Mouse (Mus musculus): Measurements from ENCODE around the gene Ppp1r9a. TPM values are rescaled to one million over a fixed set of nuclear protein-coding genes. Genes with fewer than 3 reads are reported as not detected.
A peak's percentile ranks its signal among the peaks of the same experiment; 100 is the strongest.

Gene Ppp1r9a
- total and polyA plus RNA-seq, 3 experiments, result 4.6 to 11.8 (median 10.9) TPM

GRCm38 (mm10) chr6:5104238-5104637 lies 201.5 kb downstream of the Ppp1r9a start:
- H3K9ac ChIP-seq (ENCODE audit: low read depth, low read length), result no peak overlapping the region
- H3K27ac ChIP-seq, result no peak overlapping the region
- H3K4me1 ChIP-seq (ENCODE audit: control insufficient read depth, insufficient read depth, low read length), result no peaks in the 10 kb centered on the region
- no peak overlapping the region for H3K4me3 ChIP-seq
- intact Hi-C loops (cut with DNase I), result no loop called here
- 92% methylated on average over 7 of the region's 7 CpGs for WGBS
- H3K36me3 ChIP-seq (ENCODE audit: control insufficient read depth, insufficient read depth, low read length), result no peaks in the 10 kb centered on the region
- TF ChIP-seq EP300 (IDR thresholded peaks at IDR 0.05; ENCODE audit: insufficient read depth, low read depth, low read length), result no peak
- no peaks in the 10 kb centered on the region for H3K79me2 ChIP-seq (replicated peaks; ENCODE audit: control insufficient read depth, insufficient read depth, low read length)
- DNase-seq, result no peak
- H3K27me3 ChIP-seq (ENCODE audit: control insufficient read depth, insufficient read depth, low read length), result no peaks in the 10 kb centered on the region

DNA sequence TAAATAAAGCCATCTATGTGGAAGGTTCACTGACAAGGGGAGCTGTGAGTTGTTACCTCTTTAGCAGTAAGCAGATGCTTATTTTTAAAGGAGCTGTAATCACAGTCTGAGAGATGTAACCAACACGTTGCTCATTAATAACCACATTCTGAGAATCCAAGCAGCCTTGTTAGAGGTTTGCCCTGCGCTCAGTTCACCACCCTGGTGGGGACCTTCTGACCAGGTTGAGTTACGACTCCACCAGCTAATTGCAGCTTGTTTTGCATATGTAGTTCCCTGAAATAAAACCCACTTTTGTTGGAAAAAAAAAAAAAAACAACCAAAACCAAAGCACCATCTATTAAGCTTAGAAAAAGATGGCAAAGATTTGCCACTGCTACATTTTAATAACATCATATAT lies 205.8 kb downstream of the Ppp1r9a start:
- Histone ChIP-seq H3K9ac (ENCODE audit: low read depth, low read length) (no peak overlapping the region), H3K79me2 (replicated peaks; ENCODE audit: control insufficient read depth, insufficient read depth, low read length) (no peaks in the 10 kb centered on the region), H3K27ac (no peak overlapping the region), H3K4me3 (no peak overlapping the region), H3K36me3 (ENCODE audit: control insufficient read depth, insufficient read depth, low read length) (no peaks in the 10 kb centered on the region), H3K27me3 (ENCODE audit: control insufficient read depth, insufficient read depth, low read length) (no peaks in the 10 kb centered on the region), H3K4me1 (ENCODE audit: control insufficient read depth, insufficient read depth, low read length) (no peaks in the 10 kb centered on the region)
- TF ChIP-seq POLR2A (IDR thresholded peaks at IDR 0.05; ENCODE audit: insufficient read depth, low read depth, low read length) (no peak), CTCF (IDR thresholded peaks at IDR 0.05) (no peak), EP300 (IDR thresholded peaks at IDR 0.05; ENCODE audit: insufficient read depth, low read depth, low read length) (no peak)
- intact Hi-C loops (cut with DNase I), result no loop called here
- WGBS, result 86% methylated on average over 3 of the region's 3 CpGs
- DNase-seq, result no peak

GRCm38 (mm10) chr6:5109925-5110714 lies 207.4 kb downstream of the Ppp1r9a start:
- peak; percentile 97 for TF ChIP-seq EP300 (IDR thresholded peaks at IDR 0.05; ENCODE audit: insufficient read depth, low read depth, low read length)
- peak; percentile 99 for TF ChIP-seq CTCF (IDR thresholded peaks at IDR 0.05)
- no peak for TF ChIP-seq POLR2A (IDR thresholded peaks at IDR 0.05; ENCODE audit: insufficient read depth, low read depth, low read length)
- peak; percentile 87 to 88 for DNase-seq
- no peak overlapping the region for H3K9ac ChIP-seq (ENCODE audit: low read depth, low read length)
- no peaks in the 10 kb centered on the region for H3K4me1 ChIP-seq (ENCODE audit: control insufficient read depth, insufficient read depth, low read length)
- H3K36me3 ChIP-seq (ENCODE audit: control insufficient read depth, insufficient read depth, low read length), result no peaks in the 10 kb centered on the region
- no peaks in the 10 kb centered on the region for H3K79me2 ChIP-seq (replicated peaks; ENCODE audit: control insufficient read depth, insufficient read depth, low read length)
- intact Hi-C loops (cut with DNase I), result loop anchor here (2.0 to 5.0 kb wide), 5 partner anchors 208 to 698 kb away; partner anchors contain the start of genes Asb4, Peg10, Ppp1r9a and Sgce
- H3K4me3 ChIP-seq, result peak overlapping the region; percentile 46
- 11% methylated on average over 18 of the region's 18 CpGs for WGBS
- no peaks in the 10 kb centered on the region for H3K27me3 ChIP-seq (ENCODE audit: control insufficient read depth, insufficient read depth, low read length)
- H3K27ac ChIP-seq, result no peak overlapping the region

- 18% methylated on average over 3 of the region's 3 CpGs for WGBS
- Histone ChIP-seq H3K4me3 (no peak overlapping the region), H3K4me1 (ENCODE audit: control insufficient read depth, insufficient read depth, low read length) (no peaks in the 10 kb centered on the region), H3K27ac (no peak overlapping the region), H3K27me3 (ENCODE audit: control insufficient read depth, insufficient read depth, low read length) (no peaks in the 10 kb centered on the region), H3K36me3 (ENCODE audit: control insufficient read depth, insufficient read depth, low read length) (no peaks in the 10 kb centered on the region), H3K79me2 (replicated peaks; ENCODE audit: control insufficient read depth, insufficient read depth, low read length) (no peaks in the 10 kb centered on the region), H3K9ac (ENCODE audit: low read depth, low read length) (no peak overlapping the region)
- intact Hi-C loops (cut with DNase I), result loop anchor here (2.0 to 5.0 kb wide), 5 partner anchors 208 to 698 kb away; partner anchors contain the start of genes Asb4, Peg10, Ppp1r9a and Sgce
- no peak for DNase-seq
- TF ChIP-seq CTCF (IDR thresholded peaks at IDR 0.05), result no peak
- TF ChIP-seq EP300 (IDR thresholded peaks at IDR 0.05; ENCODE audit: insufficient read depth, low read depth, low read length), result no peak
- TF ChIP-seq POLR2A (IDR thresholded peaks at IDR 0.05; ENCODE audit: insufficient read depth, low read depth, low read length), result no peak
Observed at GRCm38 (mm10) chr6:5110715-5111048, 208.0 kb downstream of the Ppp1r9a start.

- Histone ChIP-seq H3K27me3 (ENCODE audit: control insufficient read depth, insufficient read depth, low read length) (no peaks in the 10 kb centered on the region), H3K27ac (no peak overlapping the region), H3K9ac (ENCODE audit: low read depth, low read length) (no peak overlapping the region), H3K79me2 (replicated peaks; ENCODE audit: control insufficient read depth, insufficient read depth, low read length) (no peaks in the 10 kb centered on the region), H3K4me1 (ENCODE audit: control insufficient read depth, insufficient read depth, low read length) (no peaks in the 10 kb centered on the region), H3K36me3 (ENCODE audit: control insufficient read depth, insufficient read depth, low read length) (no peaks in the 10 kb centered on the region), H3K4me3 (no peak overlapping the region)
- intact Hi-C loops (cut with DNase I), result loop anchor here (5.0 kb wide), 4 partner anchors 211 to 701 kb away; partner anchors contain the start of genes Asb4, Peg10, Ppp1r9a and Sgce
- TF ChIP-seq CTCF (IDR thresholded peaks at IDR 0.05) (no peak), POLR2A (IDR thresholded peaks at IDR 0.05; ENCODE audit: insufficient read depth, low read depth, low read length) (no peak), EP300 (IDR thresholded peaks at IDR 0.05; ENCODE audit: insufficient read depth, low read depth, low read length) (no peak)
- DNase-seq, result no peak
- 50% methylated on average over 8 of the region's 8 CpGs for WGBS
Observed at GRCm38 (mm10) chr6:5113103-5113502, 210.4 kb downstream of the Ppp1r9a start.

- Histone ChIP-seq H3K9ac (ENCODE audit: low read depth, low read length) (no peak overlapping the region), H3K4me3 (no peak overlapping the region), H3K36me3 (ENCODE audit: control insufficient read depth, insufficient read depth, low read length) (no peaks in the 10 kb centered on the region), H3K4me1 (ENCODE audit: control insufficient read depth, insufficient read depth, low read length) (no peaks in the 10 kb centered on the region), H3K27me3 (ENCODE audit: control insufficient read depth, insufficient read depth, low read length) (no peaks in the 10 kb centered on the region), H3K79me2 (replicated peaks; ENCODE audit: control insufficient read depth, insufficient read depth, low read length) (no peaks in the 10 kb centered on the region), H3K27ac (no peak overlapping the region)
- 70% methylated on average over 5 of the region's 5 CpGs for WGBS
- intact Hi-C loops (cut with DNase I), result loop anchor here (5.0 kb wide), 4 partner anchors 211 to 701 kb away; partner anchors contain the start of genes Asb4, Peg10, Ppp1r9a and Sgce
- TF ChIP-seq CTCF (IDR thresholded peaks at IDR 0.05) (no peak), EP300 (IDR thresholded peaks at IDR 0.05; ENCODE audit: insufficient read depth, low read depth, low read length) (no peak)
- DNase-seq, result no peak
Observed at GRCm38 (mm10) chr6:5113734-5114133, 211.0 kb downstream of the Ppp1r9a start.
